ENCODE assay signal across 8 mouse cellular contexts in genomic region chr2:158555252-158555651, GRCm38 (mm10). TPM values are rescaled to one million over a fixed set of nuclear protein-coding genes. Genes with fewer than 3 reads are reported as not detected.
DNase-seq lines count a peak whose midpoint lies in the region; ATAC-seq lines count a peak whose summit lies in the region.
"Had no signal": no experiment of that assay in that cellular context is flagged by ENCODE, and none has a peak within 500 bp of the region (broad histone marks: within the 10 kb centered on the region; RNA-seq: fewer than 3 reads in every experiment).

No protein-coding gene starts in this region.

- H3K27ac ChIP-seq in midbrain, embryonic 14.5 days (replicated peaks; ENCODE audit: low read depth, low read length) = 0 out of 2 replicates have a peak overlapping the region, but pooled peaks have one; percentile 66

- H3K36me3 ChIP-seq in midbrain, embryonic 14.5 days (ENCODE audit: control insufficient read depth, insufficient read depth, low read length) = no peaks in the 10 kb centered on the region

- peak; percentile 34 to 42 for DNase-seq in urinary bladder, adult 18-20 months (ENCODE audit: low spot score in 2 of 2)
- no peak for DNase-seq in urinary bladder, postnatal 10 days (ENCODE audit: low spot score)
- DNase-seq in heart, adult 18-20 months = peak; percentile 55 to 65
- peak; percentile 33 for DNase-seq in kidney, adult 9 months
- DNase-seq in midbrain, embryonic 14.5 days = no peak
- DNase-seq in layer of hippocampus, adult 9-11 months = no peak

- H3K4me3 ChIP-seq in midbrain, embryonic 14.5 days (replicated peaks; ENCODE audit: low read depth, low read length) = no peak overlapping the region

- H3K4me1 ChIP-seq in midbrain, embryonic 14.5 days (ENCODE audit: control insufficient read depth, insufficient read depth, low read length) = peaks cover 31% of the 10 kb centered on the region

- no peak overlapping the region for H3K9ac ChIP-seq in midbrain, embryonic 14.5 days (replicated peaks; ENCODE audit: low read length)

- H3K9me3 ChIP-seq in midbrain, embryonic 14.5 days (ENCODE audit: control insufficient read depth, low read length) = no peaks in the 10 kb centered on the region

- no peak for ATAC-seq in midbrain, embryonic 14.5 days (ENCODE audit: low FRiP score, low TSS enrichment)
- ATAC-seq in activated CD4-positive, CD25-positive, alpha-beta regulatory T cell, adult 4 months = no peak

- WGBS in midbrain, embryonic 14.5 days = 2% methylated on average over 7 of the region's 7 CpGs

- H3K4me2 ChIP-seq in midbrain, embryonic 14.5 days (ENCODE audit: low read length) = peak overlapping the region; percentile 56; the same call in 1 of the 2 replicates

- H3K27me3 ChIP-seq in midbrain, embryonic 14.5 days (ENCODE audit: control insufficient read depth, insufficient read depth, low read length) = peaks cover 17% of the 10 kb centered on the region

RNA-seq across cellular contexts. Expression of gene Arhgap40, which starts 42.7 kb away (rescaled TPM):
- not detected for total RNA-seq in heart, adult 18-20 months (2021)
- polyA plus RNA-seq in midbrain, embryonic 14.5 days (2014; fragmentation: Nextera tagmentation; extraction: Ambion mirVana) = 0.57 and 0.87 TPM in 2 replicates
- not detected for polyA plus RNA-seq in activated CD4-positive, CD25-positive, alpha-beta regulatory T cell, adult 4 months (2017; shearing (Covaris generic))
- total RNA-seq: hematopoietic stem cell, adult 5-6 weeks had no signal

RNA-seq across cellular contexts. Expression of gene Adig, which starts 52.8 kb away (rescaled TPM):
- 10 to 100 TPM in 1 of 2 experiments, 1 to 10 TPM in 1; 3.1 to 18.9 TPM for total RNA-seq in heart, adult 18-20 months (2021)
- polyA plus RNA-seq in midbrain, embryonic 14.5 days (2014; fragmentation: Nextera tagmentation; extraction: Ambion mirVana) = not detected in 2 replicates
- not detected for polyA plus RNA-seq in activated CD4-positive, CD25-positive, alpha-beta regulatory T cell, adult 4 months (2017; shearing (Covaris generic))
- total RNA-seq: hematopoietic stem cell, adult 5-6 weeks had no signal

RNA-seq across cellular contexts. Expression of gene Slc32a1, which starts 55.3 kb away (rescaled TPM):
- total RNA-seq in heart, adult 18-20 months (2021) = not detected
- polyA plus RNA-seq in midbrain, embryonic 14.5 days (2014; fragmentation: Nextera tagmentation; extraction: Ambion mirVana) = 7.6 and 8.6 TPM in 2 replicates
- polyA plus RNA-seq in activated CD4-positive, CD25-positive, alpha-beta regulatory T cell, adult 4 months (2017; shearing (Covaris generic)) = not detected
- total RNA-seq: hematopoietic stem cell, adult 5-6 weeks had no signal

Comparison
In these comparisons a context has a peak if more than half of its experiments do, and no peak if none do; other contexts are left out.
1. DNase-seq: peak in urinary bladder, adult 18-20 months (2 of 2), heart, adult 18-20 months (2 of 2) and kidney, adult 9 months (single experiment); none in urinary bladder, postnatal 10 days (single experiment), midbrain, embryonic 14.5 days (single experiment) and layer of hippocampus, adult 9-11 months (single experiment).